Mouse (Mus musculus) liver, adult 2 months (tissue): ENCODE data around the gene Npc2.

Experiments used
- CTCF ChIP-seq: fragments of 200-500 bp; IDR thresholded peaks from 2 replicates; pipeline ENCODE4 v1.5.1; 2011; ENCODE audit warnings: low read depth, low read length, control low read depth
- POLR2A ChIP-seq: fragments of 200-500 bp; IDR thresholded peaks from 2 replicates; pipeline ENCODE4 v1.6.1; 2011; ENCODE audit warnings: low read length, control low read depth; ENCODE audit not compliant: insufficient read depth; ENCODE audit errors: extremely low read depth

DNA sequence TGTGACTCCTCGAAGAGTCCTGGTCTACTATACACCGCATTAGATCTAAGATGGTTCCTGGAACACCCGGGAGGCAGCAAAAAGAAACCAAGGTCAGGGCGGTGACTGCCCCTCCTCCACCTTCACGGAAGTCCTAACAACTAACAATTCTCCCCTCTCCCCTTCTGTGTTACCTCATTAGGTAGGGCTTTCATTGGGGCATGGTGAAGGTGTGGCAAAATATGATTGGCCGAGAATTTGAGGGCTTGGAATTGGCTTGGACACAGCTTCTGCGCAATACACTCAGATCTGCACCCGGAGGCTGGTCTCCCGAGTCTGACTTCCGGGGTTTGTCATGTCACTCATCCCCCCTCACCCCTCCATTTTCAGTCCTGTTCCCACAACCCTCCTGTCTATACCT, 44.5 kb downstream of the Npc2 start:
- no peak for TF ChIP-seq CTCF
- TF ChIP-seq POLR2A = no peak
